Mouse (Mus musculus) spleen, adult 12 weeks (tissue): Measurements from ENCODE around the gene Ccl1.

ENCODE experiments used
- DNase-seq: peaks from one replicate; pipeline ENCODE4 v3.0.0; 2022; ENCODE audit warnings: low spot score

The Ccl1 gene

DNA sequence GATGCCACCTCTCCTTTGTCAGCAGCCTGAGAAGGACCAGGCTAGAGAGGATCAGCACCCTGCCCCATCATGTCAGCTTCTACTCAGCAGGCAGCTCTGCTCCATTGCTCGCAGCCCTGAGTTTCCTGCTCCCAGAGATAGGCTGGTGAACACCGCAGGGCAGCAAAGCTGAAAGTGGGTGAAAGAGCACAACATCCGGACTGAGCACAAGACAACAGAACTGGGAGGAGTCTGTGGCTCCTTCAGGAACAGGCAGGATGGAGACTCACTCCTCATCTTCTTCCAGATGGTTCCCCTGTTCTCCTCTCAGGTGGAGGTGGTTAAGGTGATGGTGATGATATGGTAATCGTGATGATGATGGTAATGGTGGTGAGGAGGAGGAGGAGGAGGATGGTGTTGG is at the start of gene Ccl1:
TSS of gene Ccl1 (minus strand) at position 101 of the 400 bp plus-strand sequence.
- DNase-seq, result no peak

DNA sequence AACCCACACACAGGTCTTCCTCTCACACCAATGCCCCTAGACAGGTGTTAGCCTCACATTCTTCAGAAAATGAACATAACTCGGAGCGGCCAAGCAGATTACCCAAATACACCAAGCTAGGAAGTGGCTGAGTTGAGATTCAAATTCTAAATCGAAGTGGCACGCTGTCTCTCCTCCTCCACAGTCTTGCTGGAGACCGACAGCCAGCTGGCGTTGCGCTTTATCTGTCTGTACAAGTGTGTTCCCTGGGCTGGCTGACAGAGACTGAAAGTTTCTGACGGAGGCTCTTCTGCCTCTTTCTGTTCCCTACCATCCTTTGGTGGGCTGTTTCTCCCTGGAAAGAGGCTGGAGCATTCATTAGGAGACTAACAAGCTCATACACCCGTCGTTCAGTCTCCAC is 45.5 kb upstream of the Ccl1 start:
- no peak for DNase-seq

- DNase-seq, result no peak
Measured at GRCm38 (mm10) chr11:82340900-82341299, 35.4 kb upstream of the Ccl1 start.

- DNase-seq, result no peak
Measured at GRCm38 (mm10) chr11:82340416-82340815, 34.9 kb upstream of the Ccl1 start.

- DNase-seq, result no peak
Measured at GRCm38 (mm10) chr11:82339921-82340401, 34.5 kb upstream of the Ccl1 start.

- DNase-seq, result no peak
Measured at GRCm38 (mm10) chr11:82313153-82313552, 7.7 kb upstream of the Ccl1 start.

GRCm38 (mm10) chr11:82310336-82311045 is 5.0 kb upstream of the Ccl1 start:
- DNase-seq, result no peak

- DNase-seq, result no peak
Measured at GRCm38 (mm10) chr11:82297895-82298294, 7.6 kb downstream of the Ccl1 start.

- DNase-seq, result no peak
Measured at GRCm38 (mm10) chr11:82290841-82291240, 14.6 kb downstream of the Ccl1 start.

DNA sequence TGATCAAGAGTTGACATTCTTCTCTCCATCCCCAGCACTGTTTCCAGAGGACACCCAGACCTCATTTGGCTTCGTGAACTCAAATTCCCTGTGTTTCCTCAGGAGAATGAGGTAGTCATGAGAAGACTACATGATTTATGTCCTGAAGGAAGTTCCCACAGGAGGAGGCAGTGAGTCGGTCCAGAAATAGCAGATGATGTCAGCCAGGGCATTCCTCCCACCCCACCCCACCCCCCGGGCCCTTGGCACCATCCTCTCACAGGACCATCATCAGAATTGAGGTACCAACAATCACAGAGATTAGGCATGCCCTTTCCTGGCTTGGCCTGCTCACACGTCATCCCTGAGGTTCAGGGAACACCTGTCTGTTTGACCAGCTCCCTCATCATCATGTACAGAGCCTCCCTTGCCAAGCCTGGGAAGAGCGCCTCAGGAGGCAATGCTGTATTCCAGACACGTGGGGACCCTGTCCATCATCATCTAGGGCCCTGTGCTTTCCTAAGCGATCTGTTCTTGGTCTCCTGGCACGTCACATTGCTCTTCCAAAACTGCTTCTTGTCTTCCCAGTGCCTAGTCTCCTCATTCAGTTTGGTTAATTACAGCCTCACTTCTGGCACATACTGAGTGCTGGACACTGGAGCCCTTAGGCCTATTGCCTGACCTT is 31.2 kb downstream of the Ccl1 start:
- no peak for DNase-seq

- DNase-seq, result no peak
Measured at GRCm38 (mm10) chr11:82259131-82259530, 46.4 kb downstream of the Ccl1 start.

DNA sequence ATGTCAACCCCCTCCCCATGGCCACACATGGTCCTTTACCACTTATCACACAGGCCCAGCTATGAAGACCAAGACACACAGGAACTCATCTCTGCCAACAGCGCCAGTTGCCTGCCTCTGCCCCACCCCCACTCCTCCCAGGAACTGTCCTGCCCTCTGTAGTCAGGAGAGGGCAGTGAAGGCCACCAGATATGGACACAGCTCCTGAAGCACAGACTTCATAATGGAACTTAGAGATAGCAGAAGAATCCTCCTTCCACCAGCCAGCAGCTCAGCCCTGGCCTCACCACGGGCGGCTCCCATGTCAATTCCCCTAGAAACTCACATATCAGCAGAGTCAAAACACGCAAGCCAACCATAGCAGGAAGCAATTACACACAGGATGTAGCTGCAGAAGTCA is 49.9 kb downstream of the Ccl1 start:
- DNase-seq, result no peak

DNA sequence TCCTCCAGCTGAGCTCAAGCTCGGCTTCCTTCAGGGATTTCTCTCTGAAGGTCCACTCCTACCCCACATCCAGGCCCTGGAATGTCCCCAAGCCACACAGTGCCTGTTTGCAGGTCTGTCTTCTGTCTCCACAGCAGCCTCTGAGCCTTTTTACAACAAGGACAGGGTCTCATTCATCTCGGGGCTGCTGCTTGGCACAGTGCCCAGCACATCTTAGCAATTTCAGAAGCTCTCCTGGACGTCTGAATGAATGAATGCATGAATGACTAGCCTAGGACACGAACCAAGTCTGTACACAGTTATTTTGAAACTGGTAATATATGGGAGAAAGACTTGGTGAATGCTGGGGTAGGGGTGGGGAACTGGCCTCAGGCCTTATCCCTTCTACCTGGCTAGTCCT is 52.1 kb downstream of the Ccl1 start:
- no peak for DNase-seq

DNA sequence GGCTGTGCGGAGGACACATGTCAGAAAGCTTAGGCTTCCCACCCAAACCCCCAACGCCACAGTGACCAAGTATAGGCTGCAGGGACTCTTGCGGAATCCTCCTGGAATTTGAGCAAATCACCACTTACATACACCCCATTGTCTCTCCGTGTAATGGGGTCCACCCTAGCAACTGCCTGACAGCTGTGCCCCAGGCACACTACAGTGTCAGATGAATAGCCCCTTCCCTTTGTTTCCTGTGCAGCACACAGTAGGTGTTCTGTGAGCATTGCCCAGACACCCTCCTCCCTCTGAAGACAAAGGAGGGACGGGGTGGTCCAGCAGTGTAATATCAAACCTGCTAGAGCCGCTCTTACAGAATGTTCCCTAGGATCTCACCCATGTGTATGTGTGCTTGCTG is 54.2 kb downstream of the Ccl1 start:
- DNase-seq, result no peak

GRCm38 (mm10) chr11:82249945-82250344 is 55.5 kb downstream of the Ccl1 start:
- no peak for DNase-seq

GRCm38 (mm10) chr11:82237439-82237838 is 68.1 kb downstream of the Ccl1 start:
- DNase-seq, result no peak

DNA sequence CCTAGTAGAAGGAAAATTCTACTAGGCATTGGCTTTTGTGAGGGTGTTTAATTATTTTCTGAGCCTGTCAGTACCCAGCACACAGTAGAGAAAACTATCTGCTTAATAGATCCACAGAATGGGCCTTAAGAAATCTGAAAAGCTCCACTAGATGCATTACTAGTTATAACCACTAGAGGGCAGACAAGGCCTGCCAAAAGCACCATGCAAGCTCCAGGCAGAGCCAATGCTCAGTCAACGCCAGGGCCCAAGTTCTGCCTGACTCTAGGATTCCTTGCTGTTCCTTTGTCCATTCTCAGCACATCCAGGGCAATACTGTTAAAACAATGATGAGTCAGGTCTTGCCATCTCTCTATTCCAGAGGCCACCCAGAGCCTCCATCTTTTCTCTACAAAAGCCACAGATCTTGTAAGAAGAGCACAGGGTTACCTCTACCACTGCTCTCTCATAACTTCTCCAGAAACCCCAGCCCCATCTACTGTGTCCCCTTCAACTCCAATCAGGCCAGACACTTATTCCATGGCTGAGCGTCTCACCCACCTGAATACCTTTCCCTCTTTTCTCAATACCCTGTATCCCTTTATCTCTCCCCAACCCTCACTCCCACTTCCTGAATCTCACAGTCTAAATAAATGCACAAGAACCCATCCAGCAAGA is 69.8 kb downstream of the Ccl1 start:
- DNase-seq, result peak; percentile 4

- no peak for DNase-seq
Measured at GRCm38 (mm10) chr11:82233991-82234390, 71.5 kb downstream of the Ccl1 start.

GRCm38 (mm10) chr11:82226976-82227375 is 78.5 kb downstream of the Ccl1 start:
- DNase-seq, result no peak

- DNase-seq, result no peak
Measured at GRCm38 (mm10) chr11:82225936-82226335, 79.6 kb downstream of the Ccl1 start.

- DNase-seq, result no peak
Measured at GRCm38 (mm10) chr11:82216531-82216930, 89.0 kb downstream of the Ccl1 start.

DNA sequence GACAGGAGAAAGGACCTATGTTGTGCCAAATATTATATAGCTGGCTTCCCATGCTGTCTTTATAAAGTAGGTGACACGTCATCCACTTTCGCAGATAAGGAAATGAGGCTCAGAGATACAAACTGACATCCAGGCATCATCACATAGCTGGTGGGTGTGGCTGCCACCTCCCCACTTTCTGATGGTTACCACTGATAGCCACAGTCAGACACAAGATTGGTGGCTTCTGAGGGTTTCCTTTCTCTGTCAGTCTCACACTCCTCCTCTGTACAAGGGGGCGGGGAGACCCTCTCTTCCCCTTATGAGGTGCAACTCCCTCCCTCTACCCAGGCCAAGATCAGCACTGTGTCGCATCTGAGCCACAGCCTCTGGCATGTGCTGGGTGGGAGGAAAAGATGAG is 91.1 kb downstream of the Ccl1 start:
- DNase-seq, result no peak

DNA sequence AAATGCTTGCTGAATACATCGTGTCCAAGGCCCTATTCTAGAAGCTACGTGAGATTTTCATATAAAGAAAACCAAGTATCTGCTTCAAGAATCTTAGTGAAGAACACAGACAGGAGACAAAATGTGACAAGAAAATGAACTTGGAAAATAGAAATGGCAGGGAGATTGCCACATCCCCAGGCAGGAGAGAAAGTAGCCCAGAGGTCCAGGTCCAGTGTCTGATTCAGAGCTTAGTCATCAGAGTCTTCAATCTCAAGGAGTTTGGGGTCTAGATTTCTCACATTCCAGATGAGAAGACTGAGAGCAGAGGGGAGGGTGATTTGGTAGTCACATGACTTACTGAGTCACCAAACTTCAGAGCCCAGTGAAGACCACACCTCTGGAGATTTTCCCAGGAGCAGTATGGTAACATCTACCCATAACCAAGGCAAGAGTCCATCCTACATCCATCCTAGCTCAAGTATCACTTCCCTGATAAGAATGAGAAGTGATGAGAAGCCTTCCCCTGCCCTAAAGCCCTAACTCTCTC is 98.5 kb downstream of the Ccl1 start:
- DNase-seq, result no peak
